Mouse (Mus musculus) skeletal muscle tissue, adult 2 months (tissue): ENCODE data around the gene Ppp2r5e.
"Not testable (repeated sequence)": the region's sequence is repeated elsewhere in the genome, so short reads cannot be mapped to it uniquely, and the experiment has no call there.

Source experiments
- DNase-seq: peaks from one replicate; pipeline ENCODE4 v3.0.0-alpha.2; 2012; ENCODE audit warnings: low read depth, low spot score

Ppp2r5e gene

GRCm38 (mm10) chr12:75492148-75492547 is 103.9 kb downstream of the Ppp2r5e start:
- not testable (repeated sequence) for DNase-seq

- no peak for DNase-seq
Observed at GRCm38 (mm10) chr12:75487500-75487899, 108.5 kb downstream of the Ppp2r5e start.

- DNase-seq = no peak
Observed at GRCm38 (mm10) chr12:75486568-75487286, 109.3 kb downstream of the Ppp2r5e start.

- DNase-seq = no peak
Observed at GRCm38 (mm10) chr12:75482781-75483180, 113.3 kb downstream of the Ppp2r5e start.

DNA sequence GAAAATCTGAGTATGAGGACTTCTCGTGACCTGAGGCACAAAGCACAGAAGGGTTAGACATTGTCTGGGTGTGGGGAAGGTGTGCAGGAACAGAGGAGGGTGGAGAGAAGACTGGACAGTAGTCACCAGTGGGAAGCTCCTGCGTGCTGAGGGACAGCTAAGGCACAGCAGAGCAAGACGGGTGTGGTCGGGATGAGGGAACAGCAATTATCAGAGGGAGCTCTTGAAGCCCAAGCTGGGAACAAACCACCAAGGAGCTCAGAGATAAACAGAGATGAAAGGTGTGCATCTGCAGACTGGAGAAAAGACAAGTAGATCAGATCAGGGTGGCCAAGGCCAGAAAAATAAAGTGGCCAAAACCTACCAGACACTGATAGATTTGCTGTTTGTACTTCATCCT is 114.0 kb downstream of the Ppp2r5e start:
- DNase-seq = no peak

DNA sequence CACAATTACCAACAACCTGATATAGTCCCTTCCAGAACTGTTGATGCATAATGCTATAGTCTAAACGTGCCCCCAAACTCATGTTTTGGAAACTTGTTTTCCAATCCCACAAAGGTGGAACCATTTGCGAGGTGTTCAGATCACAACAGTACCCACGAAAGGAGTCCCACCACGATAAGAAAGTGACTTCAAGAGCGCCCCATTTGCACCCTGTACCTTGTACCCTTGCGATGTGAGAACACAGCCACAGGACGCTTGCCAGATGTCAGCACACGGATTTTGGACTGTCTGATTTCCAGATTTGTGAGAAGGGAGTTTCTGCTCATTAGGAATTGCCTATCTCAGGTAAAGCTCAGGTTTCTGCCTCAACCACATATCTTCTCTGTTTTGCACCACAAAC is 116.0 kb downstream of the Ppp2r5e start:
- DNase-seq = no peak

- DNase-seq = no peak
Observed at GRCm38 (mm10) chr12:75479375-75479898, 116.6 kb downstream of the Ppp2r5e start.

DNA sequence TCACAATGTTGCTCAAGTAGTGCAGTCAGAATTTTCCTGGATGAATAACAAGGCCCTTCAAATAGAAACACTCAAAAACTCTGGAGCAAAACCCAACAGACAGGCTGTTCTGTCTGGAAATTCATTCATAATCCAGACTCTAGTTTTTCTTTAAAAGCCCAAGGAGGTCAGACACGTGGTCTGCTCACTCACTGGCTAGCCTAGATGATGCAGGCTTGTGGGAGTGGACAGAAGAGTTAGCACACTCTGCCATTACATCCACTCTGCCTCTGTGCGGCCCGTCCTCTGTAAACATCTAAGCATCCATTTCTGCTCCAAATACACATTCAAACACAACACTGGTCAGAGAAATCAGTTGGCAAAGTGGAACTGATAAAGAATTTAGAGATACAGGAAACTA is 117.4 kb downstream of the Ppp2r5e start:
- DNase-seq = no peak

DNA sequence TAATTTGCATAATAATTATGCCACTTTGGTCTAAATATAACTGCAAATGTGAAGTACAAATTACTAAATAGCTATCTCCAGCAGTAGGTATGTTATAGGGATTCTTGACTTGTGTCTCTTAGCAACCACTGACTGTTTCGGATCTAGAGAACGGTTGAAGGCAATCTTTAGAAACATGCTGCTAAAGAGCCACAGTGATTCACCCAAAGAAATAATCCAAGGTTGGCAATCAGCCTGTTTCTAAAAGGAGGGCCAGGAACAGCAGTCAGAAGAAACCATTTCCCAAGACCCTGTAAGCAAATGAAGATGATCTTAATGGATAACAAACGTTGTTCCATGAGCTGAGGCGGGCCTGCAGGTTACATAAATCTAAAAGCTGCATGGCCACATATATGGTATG is 117.9 kb downstream of the Ppp2r5e start:
- no peak for DNase-seq

DNA sequence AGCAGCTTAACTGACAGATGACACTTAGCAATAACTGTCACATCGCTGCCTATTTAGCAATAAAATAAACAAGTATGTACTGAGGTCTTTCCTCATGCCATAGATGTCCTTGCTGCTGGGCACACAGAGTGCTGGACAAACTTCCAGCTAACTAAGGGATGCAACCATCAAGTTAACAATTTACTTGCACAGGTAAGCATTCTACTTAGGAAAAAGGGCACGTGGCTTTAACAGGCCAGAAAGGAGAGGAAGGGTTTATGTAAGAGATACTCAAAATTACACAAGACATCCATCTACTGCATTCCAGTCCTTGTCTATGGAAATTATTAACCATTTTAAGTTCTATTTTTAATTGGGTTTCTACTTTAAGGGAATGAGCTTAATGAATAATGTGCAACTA is 123.0 kb downstream of the Ppp2r5e start:
- DNase-seq = no peak

DNA sequence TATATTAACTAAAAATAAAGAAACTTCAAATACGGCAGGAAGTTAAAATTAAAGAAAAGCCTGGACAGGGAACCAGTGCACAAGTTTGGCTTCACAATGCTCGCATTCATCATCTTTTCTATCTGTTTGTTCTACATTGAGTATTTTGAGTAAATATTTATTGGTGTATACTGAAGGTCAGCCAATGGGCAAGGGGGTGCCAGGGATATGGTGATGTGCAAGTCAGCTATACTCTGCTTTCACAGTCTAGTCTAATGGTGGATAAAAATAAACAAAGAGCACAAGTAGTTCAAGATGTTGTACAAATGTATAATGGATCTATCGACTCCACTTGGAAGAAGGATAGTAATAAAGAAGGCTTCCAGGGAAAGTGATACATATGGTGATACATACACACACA is 123.9 kb downstream of the Ppp2r5e start:
- no peak for DNase-seq

DNA sequence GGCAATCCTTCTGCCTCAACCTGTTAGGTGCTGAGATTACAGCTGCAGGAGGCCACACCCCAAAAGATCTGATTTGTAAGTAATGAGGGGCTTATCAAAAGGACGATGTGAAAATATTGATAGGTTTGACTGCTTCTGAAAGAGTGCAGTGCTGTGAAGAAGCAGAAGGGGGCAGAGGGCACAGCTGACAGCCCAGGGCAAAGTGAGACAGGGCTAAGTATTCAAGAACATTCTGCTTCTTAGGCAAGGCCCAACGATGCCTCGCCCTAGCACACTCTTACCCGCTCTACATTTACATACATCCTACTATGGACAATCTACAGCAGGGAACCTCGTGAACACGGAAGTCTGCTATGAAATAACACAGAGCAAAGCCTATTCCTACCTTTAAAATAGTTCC is 128.2 kb downstream of the Ppp2r5e start:
- DNase-seq = no peak

DNA sequence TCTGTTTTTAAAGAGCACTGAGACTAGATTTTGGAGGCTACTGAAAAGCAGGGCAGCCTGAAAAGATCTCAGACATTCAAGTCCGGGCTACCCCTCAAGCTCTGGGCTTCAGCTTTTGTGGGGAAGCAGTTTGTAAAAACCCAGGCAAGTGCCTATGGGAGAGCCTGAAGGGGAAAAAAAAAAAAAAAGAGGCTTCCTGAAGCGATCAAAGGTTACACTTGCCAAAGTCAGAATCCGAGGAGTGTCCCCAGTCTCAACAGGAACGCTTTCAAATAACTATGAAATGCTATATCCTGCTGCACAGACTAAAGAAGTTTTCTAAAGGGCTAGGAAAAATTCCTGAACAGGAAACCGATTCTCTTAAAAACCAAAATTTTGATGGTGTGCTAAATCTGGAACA is 128.9 kb downstream of the Ppp2r5e start:
- no peak for DNase-seq

- DNase-seq = no peak
Observed at GRCm38 (mm10) chr12:75466206-75466605, 129.8 kb downstream of the Ppp2r5e start.

GRCm38 (mm10) chr12:75464016-75464769 is 131.9 kb downstream of the Ppp2r5e start:
- DNase-seq = peak; percentile 18

DNA sequence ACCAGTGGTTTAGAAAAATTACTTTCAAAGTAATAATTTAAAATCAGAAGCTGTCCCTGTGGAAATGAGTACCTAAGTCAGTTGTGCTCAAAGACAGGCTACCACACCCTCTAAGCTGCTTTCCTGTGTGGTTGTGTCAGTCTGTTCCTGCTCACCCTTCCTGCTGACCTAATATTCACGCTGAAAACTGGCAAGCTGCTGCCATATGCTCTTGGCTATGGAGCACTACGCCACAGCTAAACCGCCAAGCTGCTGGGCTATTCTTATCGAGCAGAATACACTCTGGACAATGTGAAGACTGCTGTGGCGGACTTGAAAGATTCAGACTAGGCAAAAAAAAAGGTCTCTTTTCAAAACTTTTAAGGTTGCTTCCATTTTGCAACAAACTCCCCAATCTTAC is 135.5 kb downstream of the Ppp2r5e start:
- DNase-seq = no peak

GRCm38 (mm10) chr12:75459656-75460055 is 136.4 kb downstream of the Ppp2r5e start:
- DNase-seq = no peak

GRCm38 (mm10) chr12:75453441-75453840 is 142.6 kb downstream of the Ppp2r5e start:
- DNase-seq = no peak

DNA sequence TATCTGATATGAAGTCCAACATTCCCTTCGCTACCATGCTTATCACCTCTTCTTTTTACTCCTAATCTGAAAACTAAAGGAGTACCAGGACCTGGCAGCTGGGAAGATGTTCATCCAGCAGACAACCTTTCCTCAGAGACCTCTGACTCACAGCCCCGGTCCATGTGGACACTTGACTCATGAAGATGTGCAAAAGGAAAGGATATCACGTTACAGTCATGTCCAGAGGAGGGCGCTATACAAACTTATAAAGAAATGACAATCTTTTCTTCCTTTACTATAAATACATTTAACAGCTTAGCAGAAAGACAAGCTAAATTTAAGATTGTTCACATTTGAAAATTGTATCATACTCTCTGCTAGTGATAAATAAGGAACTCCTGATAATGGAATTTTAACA is 143.0 kb downstream of the Ppp2r5e start:
- DNase-seq = no peak

DNA sequence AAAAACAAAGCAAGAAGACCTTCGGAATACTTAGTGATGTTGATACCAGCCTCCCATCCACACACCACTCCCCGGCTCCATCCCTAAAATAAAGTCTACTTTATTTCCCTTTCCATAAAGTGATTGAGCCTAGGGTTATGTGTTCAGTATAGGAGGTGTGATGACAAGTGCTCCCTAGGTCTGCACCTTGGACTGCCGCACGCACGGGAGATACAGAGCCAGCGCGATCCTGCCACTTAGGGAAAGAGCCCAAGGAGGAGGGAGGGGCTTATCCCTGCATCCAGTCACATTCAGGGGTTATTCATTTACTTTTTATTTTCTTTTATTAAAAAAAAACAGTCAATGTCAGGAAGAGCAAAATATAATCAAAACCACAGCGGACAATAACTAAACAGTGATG is 145.5 kb downstream of the Ppp2r5e start:
- DNase-seq = no peak

- DNase-seq = no peak
Observed at GRCm38 (mm10) chr12:75450011-75450410, 146.0 kb downstream of the Ppp2r5e start.

DNA sequence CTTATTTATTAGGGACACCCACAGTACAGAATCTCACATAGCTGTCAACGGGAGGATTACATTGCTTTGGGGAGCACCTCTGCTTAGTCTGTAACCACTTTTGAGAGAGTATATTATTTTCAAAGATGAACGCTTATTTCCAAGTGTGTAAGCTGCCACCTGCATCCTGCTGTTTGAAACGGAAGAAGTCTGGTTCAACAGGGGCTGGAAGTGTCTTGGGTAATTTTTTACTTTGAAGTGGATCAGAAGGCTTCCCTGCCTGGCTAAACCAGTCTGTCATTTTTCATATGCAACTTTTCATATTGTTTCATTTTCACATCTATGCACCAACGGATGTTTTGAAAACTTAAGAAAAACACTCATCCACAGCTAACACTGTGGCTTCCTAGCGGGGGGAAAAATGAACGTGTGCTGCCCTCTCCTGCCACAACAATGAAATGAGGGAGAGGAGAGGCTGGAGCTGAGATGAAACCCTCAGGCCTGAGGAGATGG is 146.5 kb downstream of the Ppp2r5e start:
- DNase-seq = no peak

DNA sequence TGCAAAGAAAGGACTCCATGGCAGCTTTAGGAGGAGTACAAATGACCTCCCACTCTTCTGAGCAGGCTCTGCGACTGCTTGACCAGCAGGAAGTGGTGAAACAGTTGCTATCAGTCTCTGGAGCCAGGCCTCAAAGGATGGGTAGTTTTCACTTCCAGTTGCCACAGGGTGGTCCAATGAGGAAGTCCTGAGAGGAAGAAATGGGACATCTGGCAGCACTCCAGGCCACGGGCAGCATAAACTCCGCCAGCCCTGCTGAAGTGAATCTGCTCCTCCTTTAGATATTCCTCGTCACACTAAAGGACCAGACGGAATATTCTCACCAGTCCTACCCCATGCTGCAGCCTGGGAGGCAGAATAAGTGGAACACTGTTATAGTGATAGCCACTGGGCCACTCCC is 147.1 kb downstream of the Ppp2r5e start:
- peak; percentile 36 for DNase-seq
